Mouse (Mus musculus) heart, embryonic 14.5 days (tissue): ENCODE results near the gene Crybb1. TPM values are rescaled to one million over a fixed set of nuclear protein-coding genes. Genes with fewer than 3 reads are reported as not detected.
A peak's percentile ranks its signal among the peaks of the same experiment; 100 is the strongest.

ENCODE experiments used
- ATAC-seq: fragments of 200-750 bp; cut with Nextera tagmentation; 2 replicates; pipeline ENCODE4 v1.8.0; 2017; ENCODE audit warnings: low read depth, moderate TSS enrichment; ENCODE audit not compliant: insufficient number of reproducible peaks, insufficient read depth, low FRiP score
- H3K27ac ChIP-seq, 2 experiments: fragments of 200-500 bp in 1 of 2; fragments of 300-500 bp in 1 of 2; sonication (generic) in 1 of 2; replicated peaks in 1 of 2; 2 replicates each; pipeline ENCODE4 v1.5.1; 2012 to 2014; ENCODE audit warnings: low read depth in 2 of 2, low read length in 2 of 2, control low read depth in 1 of 2, mild to moderate bottlenecking in 1 of 2, mixed read lengths in 1 of 2; ENCODE audit not compliant: control insufficient read depth in 1 of 2, insufficient read depth in 1 of 2
- H3K27me3 ChIP-seq: fragments of 300-500 bp; sonication (generic); 2 replicates; pipeline ENCODE4 v1.6.1; 2014; ENCODE audit warnings: mild to moderate bottlenecking, low read length, control low read depth; ENCODE audit not compliant: control insufficient read depth, insufficient read depth
- H3K36me3 ChIP-seq: fragments of 300-500 bp; sonication (generic); 2 replicates; pipeline ENCODE4 v1.6.1; 2014; ENCODE audit warnings: mild to moderate bottlenecking, control low read depth, low read length, mixed read lengths; ENCODE audit not compliant: control insufficient read depth, insufficient read depth
- H3K4me1 ChIP-seq, 2 experiments: fragments of 200-500 bp in 1 of 2; fragments of 300-500 bp in 1 of 2; sonication (generic) in 1 of 2; 2 replicates each; pipeline ENCODE4 v1.6.1; 2012 to 2014; ENCODE audit warnings: low read length in 2 of 2, control low read depth in 1 of 2, mixed read lengths in 1 of 2; ENCODE audit not compliant: control insufficient read depth in 2 of 2, insufficient read depth in 2 of 2
- H3K4me2 ChIP-seq: fragments of 300-500 bp; sonication (generic); 2 replicates; pipeline ENCODE4 v1.6.1; 2014; ENCODE audit warnings: mild to moderate bottlenecking, low read length
- H3K4me3 ChIP-seq, 2 experiments: fragments of 200-500 bp in 1 of 2; fragments of 300-500 bp in 1 of 2; sonication (generic) in 1 of 2; 2 replicates each; pipeline ENCODE4 v1.5.1; 2012 to 2014; ENCODE audit warnings: low read length in 2 of 2, mild to moderate bottlenecking in 2 of 2, control low read depth in 1 of 2, low read depth in 1 of 2, moderate library complexity in 1 of 2; ENCODE audit not compliant: control insufficient read depth in 1 of 2, insufficient read depth in 1 of 2
- H3K9ac ChIP-seq: fragments of 300-500 bp; sonication (generic); 2 replicates; pipeline ENCODE4 v1.6.1; 2014; ENCODE audit warnings: mild to moderate bottlenecking, low read length
- H3K9me3 ChIP-seq: fragments of 300-500 bp; sonication (generic); 2 replicates; pipeline ENCODE4 v1.6.1; 2016; ENCODE audit warnings: low read length, control low read depth; ENCODE audit not compliant: control insufficient read depth
- WGBS: fragments of 180-500 bp; shearing (Covaris S2); extraction: QIAGEN DNeasy Blood & Tissue Kit; methylation state at CpG from one replicate; pipeline ENCODE4 v1.1.7; 2014; 5-methylcytosine and 5-hydroxymethylcytosine counted together
- polyA plus RNA-seq: library from polyadenylated mRNA; unstranded; fragments of >200 nt; fragmentation: Nextera tagmentation; extraction: Ambion mirVana; gene quantifications from 2 replicates; pipeline ENCODE4 v1.2.1, GENCODE M21; 2014

The Crybb1 gene
- polyA plus RNA-seq, 1 experiment from 2014 or later = 1.0 TPM

GRCm38 (mm10) chr5:112292343-112292980 lies 36.8 kb downstream of the Crybb1 start:
- ATAC-seq = no peak
- Histone ChIP-seq H3K4me3 (no peak overlapping the region), H3K27me3 (no peaks in the 10 kb centered on the region), H3K4me2 (no peak overlapping the region), H3K4me1 (peaks cover 15 to 46% of the 10 kb centered on the region in 2 experiments), H3K27ac (no peak overlapping the region), H3K9me3 (no peaks in the 10 kb centered on the region), H3K36me3 (no peaks in the 10 kb centered on the region), H3K9ac (no peak overlapping the region)
- WGBS = 80% methylated on average over 17 of the region's 17 CpGs

- no peak for ATAC-seq
- Histone ChIP-seq H3K4me1 (peaks cover 19 to 45% of the 10 kb centered on the region in 2 experiments), H3K4me2 (no peak overlapping the region), H3K27ac (no peak overlapping the region), H3K4me3 (no peak overlapping the region), H3K27me3 (no peaks in the 10 kb centered on the region), H3K36me3 (no peaks in the 10 kb centered on the region), H3K9me3 (no peaks in the 10 kb centered on the region), H3K9ac (no peak overlapping the region)
- 59% methylated on average over 2 of the region's 2 CpGs for WGBS
Measured at GRCm38 (mm10) chr5:112293800-112294199, 38.2 kb downstream of the Crybb1 start.

GRCm38 (mm10) chr5:112294696-112295095 lies 39.1 kb downstream of the Crybb1 start:
- Histone ChIP-seq H3K4me1 (peaks cover 22 to 45% of the 10 kb centered on the region in 2 experiments), H3K9ac (no peak overlapping the region), H3K27ac (no peak overlapping the region), H3K27me3 (no peaks in the 10 kb centered on the region), H3K9me3 (no peaks in the 10 kb centered on the region), H3K4me3 (no peak overlapping the region), H3K4me2 (no peak overlapping the region), H3K36me3 (no peaks in the 10 kb centered on the region)
- WGBS = 73% methylated on average over 4 of the region's 4 CpGs
- ATAC-seq = no peak

DNA sequence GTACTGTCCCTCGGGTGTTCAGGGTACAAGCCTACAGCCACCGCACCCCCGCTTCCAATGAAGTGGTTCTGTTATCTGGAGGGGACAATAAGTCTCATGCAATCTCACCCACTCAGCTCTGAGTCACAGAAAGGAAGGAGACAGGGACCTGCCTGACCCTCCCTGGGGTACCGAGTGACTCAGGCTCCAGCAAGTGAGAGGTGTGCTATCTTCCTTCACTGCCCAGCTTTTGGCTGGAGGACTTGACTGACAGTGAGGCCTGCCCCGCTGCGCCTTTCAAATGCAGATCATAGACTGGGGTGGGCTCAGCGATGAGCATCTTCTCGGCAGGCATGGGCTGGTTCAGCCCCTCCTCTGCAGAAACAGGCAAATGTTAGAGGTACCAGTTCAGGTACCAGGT lies 39.5 kb downstream of the Crybb1 start:
- H3K27ac ChIP-seq = no peak overlapping the region
- WGBS = 49% methylated on average over 8 of the region's 8 CpGs
- H3K9me3 ChIP-seq = no peaks in the 10 kb centered on the region

GRCm38 (mm10) chr5:112295564-112295963 lies 39.9 kb downstream of the Crybb1 start:
- no peaks in the 10 kb centered on the region for H3K27me3 ChIP-seq
- no peaks in the 10 kb centered on the region for H3K9me3 ChIP-seq
- H3K4me3 ChIP-seq = no peak overlapping the region
- no peak overlapping the region for H3K4me2 ChIP-seq
- no peak for ATAC-seq
- 72% methylated on average over 8 of the region's 8 CpGs for WGBS
- no peaks in the 10 kb centered on the region for H3K36me3 ChIP-seq
- no peak overlapping the region for H3K9ac ChIP-seq
- H3K27ac ChIP-seq = no peak overlapping the region
- peaks cover 24 to 46% of the 10 kb centered on the region in 2 experiments for H3K4me1 ChIP-seq

More for the DNA sequence above, 39.5 kb downstream of the Crybb1 start:
- no peak overlapping the region for H3K4me3 ChIP-seq
- H3K4me2 ChIP-seq = no peak overlapping the region
- peaks cover 22 to 46% of the 10 kb centered on the region in 2 experiments for H3K4me1 ChIP-seq
- H3K9ac ChIP-seq = no peak overlapping the region; the same call in 1 of the 2 replicates
- H3K36me3 ChIP-seq = no peaks in the 10 kb centered on the region
- H3K27me3 ChIP-seq = no peaks in the 10 kb centered on the region
- no peak for ATAC-seq

DNA sequence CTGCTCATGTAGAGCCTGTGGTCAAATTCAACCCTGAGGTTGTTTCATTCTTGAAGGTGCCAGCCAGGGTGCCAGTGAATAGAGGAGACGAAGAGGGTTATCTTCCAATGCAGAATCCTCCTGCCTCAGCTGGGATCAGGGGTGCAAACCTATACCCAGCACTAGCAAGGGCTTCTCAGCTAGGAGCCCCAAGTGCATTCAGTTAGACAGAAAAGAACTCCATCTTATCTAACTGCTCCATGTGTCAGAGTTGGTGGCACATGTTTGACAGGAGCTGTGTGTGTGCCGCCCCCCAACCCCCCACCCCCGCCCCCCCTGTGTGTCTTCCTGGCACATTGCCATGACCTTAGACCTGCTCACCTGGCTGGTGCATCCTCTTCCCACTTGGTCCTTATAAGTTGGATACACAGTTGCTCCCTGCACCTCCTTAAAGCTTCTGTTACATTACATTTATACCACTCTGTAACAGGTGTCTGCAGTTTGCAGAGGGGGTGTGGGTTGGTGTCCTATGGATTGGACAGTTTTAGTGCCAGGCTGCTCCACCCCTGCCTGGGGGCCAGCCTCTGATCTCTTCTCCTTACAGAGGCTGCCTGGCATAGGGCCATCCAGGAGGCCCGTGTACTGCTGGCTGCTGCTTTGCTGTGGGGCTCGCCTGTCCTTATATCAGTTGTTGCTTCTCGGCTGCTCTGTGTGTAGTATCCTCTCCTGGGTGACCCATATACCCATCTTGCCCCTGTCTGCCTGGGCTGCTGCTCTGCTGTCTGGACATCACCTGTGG lies 41.0 kb downstream of the Crybb1 start:
- no peak for ATAC-seq
- Histone ChIP-seq H3K27ac (peak overlapping the region in 1 of 2 experiments; percentile 60; a peak in 2 of 4 replicates), H3K4me2 (no peak overlapping the region), H3K36me3 (no peaks in the 10 kb centered on the region), H3K9me3 (no peaks in the 10 kb centered on the region), H3K27me3 (no peaks in the 10 kb centered on the region), H3K9ac (no peak overlapping the region), H3K4me1 (peaks cover 24 to 46% of the 10 kb centered on the region in 2 experiments), H3K4me3 (no peak overlapping the region)
- 36% methylated on average over 6 of the region's 6 CpGs for WGBS

DNA sequence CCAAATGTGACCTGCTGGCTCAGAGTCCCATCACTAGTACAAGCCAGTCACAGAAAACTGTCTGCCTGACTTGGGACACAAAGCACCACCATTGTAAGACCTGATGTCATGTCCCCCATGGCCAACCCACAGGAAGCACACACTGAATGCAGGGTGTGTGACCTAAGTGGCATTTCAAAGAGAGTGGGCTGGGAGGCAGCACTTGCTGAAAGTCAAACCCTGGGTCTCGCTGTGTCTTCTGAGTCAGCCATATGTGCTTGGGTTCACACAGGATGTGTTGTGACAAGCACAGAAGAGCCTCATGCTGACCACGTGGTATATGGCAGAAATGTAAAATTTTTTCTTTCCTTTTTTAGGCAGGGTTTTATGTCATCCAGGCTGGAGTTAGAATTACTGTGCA lies 41.6 kb downstream of the Crybb1 start:
- H3K27me3 ChIP-seq = no peaks in the 10 kb centered on the region
- H3K9me3 ChIP-seq = no peaks in the 10 kb centered on the region
- H3K4me2 ChIP-seq = no peak overlapping the region
- H3K27ac ChIP-seq = peak overlapping the region in 1 of 2 experiments; percentile 60; a peak in 2 of 4 replicates
- 78% methylated on average over 2 of the region's 2 CpGs for WGBS
- ATAC-seq = no peak
- no peak overlapping the region for H3K4me3 ChIP-seq
- no peaks in the 10 kb centered on the region for H3K36me3 ChIP-seq
- H3K4me1 ChIP-seq = peaks cover 24 to 46% of the 10 kb centered on the region in 2 experiments
- H3K9ac ChIP-seq = peak overlapping the region; percentile 4; the same call in 1 of the 2 replicates
